ENCODE assay signal across 9 mouse cellular contexts in the genomic region with DNA sequence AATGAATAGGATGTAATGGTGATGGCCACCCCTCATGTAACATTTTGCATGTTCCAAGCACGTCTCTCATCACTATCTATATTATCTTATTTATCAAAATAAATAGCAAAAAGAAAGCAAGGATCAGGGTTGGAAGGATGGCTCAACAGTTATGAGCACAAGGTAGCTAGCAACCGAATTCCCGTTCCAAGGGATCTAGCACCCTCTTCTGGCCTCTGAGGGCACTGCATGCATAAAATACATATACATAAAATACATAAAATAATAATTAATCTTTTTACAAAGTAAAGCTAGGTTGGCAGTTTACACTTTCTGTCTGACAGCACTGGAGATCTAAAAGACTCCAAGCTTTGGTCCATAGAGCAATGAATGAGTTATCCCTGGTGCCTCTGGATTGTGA. TPM values are rescaled to one million over a fixed set of nuclear protein-coding genes. Genes with fewer than 3 reads are reported as not detected.
DNase-seq lines count a peak whose midpoint lies in the region; ATAC-seq and TF ChIP-seq lines count a peak whose summit lies in the region.
"Had no signal": no experiment of that assay in that cellular context is flagged by ENCODE, and none has a peak within 500 bp of the region (broad histone marks: within the 10 kb centered on the region; RNA-seq: fewer than 3 reads in every experiment).

No protein-coding gene starts in this region.

- H3K36me3 ChIP-seq in limb, embryonic 14.5 days (ENCODE audit: control insufficient read depth, insufficient read depth, low read length), result no peaks in the 10 kb centered on the region
- H3K36me3 ChIP-seq: heart, embryonic 15.5 days had no signal

- no peaks in the 10 kb centered on the region for H3K4me1 ChIP-seq in limb, embryonic 14.5 days (ENCODE audit: control insufficient read depth, insufficient read depth, low read length)

- TF ChIP-seq CTCF in brain, embryonic 14.5 days (IDR thresholded peaks at IDR 0.05; ENCODE audit: borderline replicate concordance, extremely low read depth, insufficient read depth, insufficient read length), result peak; percentile 63; the same call in 1 of the 2 replicates

- no peak for ATAC-seq in limb, embryonic 14.5 days (ENCODE audit: low FRiP score, low read depth)

- TF ChIP-seq POLR2A in brain, embryonic 14.5 days (IDR thresholded peaks at IDR 0.05; ENCODE audit: borderline replicate concordance, extremely low read depth, insufficient read depth, insufficient read length, poor library complexity, severe bottlenecking), result no peak
- no peak for TF ChIP-seq POLR2A in limb, embryonic 14.5 days (IDR thresholded peaks at IDR 0.05; ENCODE audit: borderline replicate concordance, extremely low read depth, insufficient read depth, insufficient read length)

- H3K4me3 ChIP-seq in limb, embryonic 14.5 days (replicated peaks; ENCODE audit: low read length), result no peak overlapping the region
- H3K4me3 ChIP-seq: heart, embryonic 15.5 days had no signal

- no peak overlapping the region for H3K4me2 ChIP-seq in limb, embryonic 14.5 days (replicated peaks; ENCODE audit: low read depth, low read length, severe bottlenecking)
- H3K4me2 ChIP-seq: heart, embryonic 15.5 days had no signal

- DNase-seq in cerebellum, postnatal 10 days, result peak; percentile 61 to 70
- no peak for DNase-seq in cerebellum, adult 8-10 months
- peak; percentile 43 for DNase-seq in left cerebral cortex, postnatal 4 days
- no peak for DNase-seq in left cerebral cortex, postnatal 25 days (ENCODE audit: low spot score in 2 of 2)
- peak; percentile 51 for DNase-seq in brain, embryonic 14.5 days (ENCODE audit: low read depth)
- peak; percentile 38 for DNase-seq in limb, embryonic 14.5 days (ENCODE audit: low spot score)
- peak; percentile 51 to 80 for DNase-seq in spleen, postnatal 4 days (ENCODE audit: low spot score in 2 of 2)
- no peak for DNase-seq in layer of hippocampus, postnatal 36 days

- H3K27me3 ChIP-seq in limb, embryonic 14.5 days (ENCODE audit: control insufficient read depth, insufficient read depth, low read length), result no peaks in the 10 kb centered on the region
- H3K27me3 ChIP-seq: heart, embryonic 15.5 days had no signal

- intact Hi-C loops in left cerebral cortex, postnatal 4 days (cut with DNase I), result no loop called here
- intact Hi-C loops in left cerebral cortex, postnatal 25 days (cut with DNase I), result no loop called here

- WGBS in limb, embryonic 14.5 days, result 14% methylated on average over 3 of the region's 3 CpGs

- H3K9ac ChIP-seq in limb, embryonic 14.5 days (ENCODE audit: low read depth, low read length, severe bottlenecking), result no peak overlapping the region
- H3K9ac ChIP-seq: heart, embryonic 15.5 days had no signal

- no peaks in the 10 kb centered on the region for H3K9me3 ChIP-seq in limb, embryonic 14.5 days (ENCODE audit: control insufficient read depth, low read length)
- H3K9me3 ChIP-seq: heart, embryonic 15.5 days had no signal

- H3K27ac ChIP-seq in limb, embryonic 14.5 days (replicated peaks; ENCODE audit: low read depth, low read length), result no peak overlapping the region
- H3K27ac ChIP-seq: heart, embryonic 15.5 days had no signal

RNA-seq across cellular contexts. Expression of a gene that starts 5.5 kb away (rescaled TPM):
- total RNA-seq in left cerebral cortex, postnatal 4 days (2021), result not detected
- total RNA-seq in left cerebral cortex, postnatal 25 days (2021), result not detected
- not detected in 2 replicates for polyA plus RNA-seq in brain, embryonic 14.5 days (2012; rRNA removed)
- polyA plus RNA-seq in limb, embryonic 14.5 days (2012; rRNA removed), result not detected in 2 replicates
- polyA plus RNA-seq in limb, embryonic 14.5 days (2014; fragmentation: Nextera tagmentation; extraction: Ambion mirVana), result not detected in 2 replicates
- not detected for total RNA-seq in layer of hippocampus, postnatal 36 days (2021)
- polyA plus RNA-seq: heart, embryonic 15.5 days had no signal

RNA-seq across cellular contexts. Expression of a gene that starts 24.0 kb away (rescaled TPM):
- total RNA-seq in left cerebral cortex, postnatal 4 days (2021), result not detected
- not detected for total RNA-seq in left cerebral cortex, postnatal 25 days (2021)
- not detected in 2 replicates for polyA plus RNA-seq in brain, embryonic 14.5 days (2012; rRNA removed)
- not detected in 2 replicates for polyA plus RNA-seq in limb, embryonic 14.5 days (2012; rRNA removed)
- polyA plus RNA-seq in limb, embryonic 14.5 days (2014; fragmentation: Nextera tagmentation; extraction: Ambion mirVana), result not detected in 2 replicates
- total RNA-seq in layer of hippocampus, postnatal 36 days (2021), result not detected
- polyA plus RNA-seq: heart, embryonic 15.5 days had no signal

RNA-seq across cellular contexts. Expression of a gene that starts 36.2 kb away (rescaled TPM):
- 10 to 100 TPM in 1 of 2 experiments, 1 to 10 TPM in 1; 7.0 to 10.5 TPM for total RNA-seq in left cerebral cortex, postnatal 4 days (2021)
- total RNA-seq in left cerebral cortex, postnatal 25 days (2021), result 1 to 10 TPM; 8.3 to 9.1 TPM
- polyA plus RNA-seq in brain, embryonic 14.5 days (2012; rRNA removed), result 8.2 and 11.6 TPM in 2 replicates
- 14.0 and 15.1 TPM in 2 replicates for polyA plus RNA-seq in limb, embryonic 14.5 days (2012; rRNA removed)
- 19.1 and 23.8 TPM in 2 replicates for polyA plus RNA-seq in limb, embryonic 14.5 days (2014; fragmentation: Nextera tagmentation; extraction: Ambion mirVana)
- total RNA-seq in layer of hippocampus, postnatal 36 days (2021), result 1 to 10 TPM; 8.6 to 8.7 TPM

Comparison
In these comparisons a context has a peak if more than half of its experiments do, and no peak if none do; other contexts are left out.
1. DNase-seq: peak in cerebellum, postnatal 10 days (2 of 2), left cerebral cortex, postnatal 4 days (single experiment), brain, embryonic 14.5 days (single experiment), limb, embryonic 14.5 days (single experiment) and spleen, postnatal 4 days (2 of 2); none in cerebellum, adult 8-10 months (single experiment), left cerebral cortex, postnatal 25 days (0 of 2) and layer of hippocampus, postnatal 36 days (0 of 2).